Mouse (Mus musculus): ENCODE measurements around the gene Tmem9b.

- TF ChIP-seq EP300 (IDR thresholded peaks at IDR 0.05) = no peak
- TF ChIP-seq CTCF (IDR thresholded peaks at IDR 0.05) = no peak
Observed at GRCm38 (mm10) chr7:109751427-109752007, 1.2 kb downstream of the Tmem9b start.

All from lung, postnatal 0 days (tissue).